Mouse (Mus musculus): ENCODE results near the gene Srp72. TPM values are rescaled to one million over a fixed set of nuclear protein-coding genes. Genes with fewer than 3 reads are reported as not detected.
A peak's percentile ranks its signal among the peaks of the same experiment; 100 is the strongest.

Srp72 gene
- polyA plus RNA-seq (2016; fragmentation: Nextera tagmentation; extraction: Ambion mirVana), result 74.4 and 75.0 TPM in 2 replicates

GRCm38 (mm10) chr5:76974554-76975285 lies at the start of gene Srp72:
Gene Srp72, plus strand, starts transcription at chr5:76974683.
- ATAC-seq (ENCODE audit: low FRiP score, low read depth), result peak; percentile 94
- Histone ChIP-seq H3K4me3 (peak within 1 kb of the TSS; percentile 85), H3K27ac (peak within 1 kb of the TSS; percentile 66; the same call in 1 of the 2 replicates), H3K9me3 (no peaks in the 10 kb centered on the region), H3K27me3 (replicated peaks) (no peaks in the 10 kb centered on the region), H3K4me2 (replicated peaks) (peak within 1 kb of the TSS; percentile 86), H3K9ac (peak within 1 kb of the TSS; percentile 71), H3K36me3 (peaks cover 21% of the 10 kb centered on the region), H3K4me1 (peaks cover 14% of the 10 kb centered on the region)
- WGBS, result under 1% methylated on average over 60 of the region's 60 CpGs

GRCm38 (mm10) chr5:76928124-76928832 lies 46.2 kb upstream of the Srp72 start:
- H3K27ac ChIP-seq, result no peak overlapping the region
- H3K36me3 ChIP-seq, result peaks cover 33% of the 10 kb centered on the region
- H3K4me1 ChIP-seq, result no peaks in the 10 kb centered on the region
- no peak overlapping the region for H3K9ac ChIP-seq
- WGBS, result 90% methylated on average over 16 of the region's 16 CpGs
- no peak overlapping the region for H3K4me2 ChIP-seq (replicated peaks)
- no peak for ATAC-seq (ENCODE audit: low FRiP score, low read depth)
- 0 out of 2 replicates have a peak, but pooled peaks cover 11% of the 10 kb centered on the region for H3K9me3 ChIP-seq
- no peaks in the 10 kb centered on the region for H3K27me3 ChIP-seq (replicated peaks)
- no peak overlapping the region for H3K4me3 ChIP-seq

GRCm38 (mm10) chr5:76929180-76929877 lies 45.2 kb upstream of the Srp72 start:
- 73% methylated on average over 7 of the region's 7 CpGs for WGBS
- 0 out of 2 replicates have a peak, but pooled peaks cover 11% of the 10 kb centered on the region for H3K9me3 ChIP-seq
- no peak for ATAC-seq (ENCODE audit: low FRiP score, low read depth)
- H3K27me3 ChIP-seq (replicated peaks), result no peaks in the 10 kb centered on the region
- H3K36me3 ChIP-seq, result peaks cover 33% of the 10 kb centered on the region
- H3K4me3 ChIP-seq, result no peak overlapping the region
- H3K4me2 ChIP-seq (replicated peaks), result no peak overlapping the region
- no peaks in the 10 kb centered on the region for H3K4me1 ChIP-seq
- no peak overlapping the region for H3K27ac ChIP-seq
- no peak overlapping the region for H3K9ac ChIP-seq

GRCm38 (mm10) chr5:76939717-76940116 lies 34.8 kb upstream of the Srp72 start:
- Histone ChIP-seq H3K9me3 (no peaks in the 10 kb centered on the region), H3K4me1 (no peaks in the 10 kb centered on the region), H3K4me3 (no peak overlapping the region), H3K4me2 (replicated peaks) (no peak overlapping the region), H3K27me3 (replicated peaks) (no peaks in the 10 kb centered on the region), H3K27ac (no peak overlapping the region), H3K9ac (no peak overlapping the region), H3K36me3 (peaks cover 19% of the 10 kb centered on the region)
- WGBS, result 97% methylated on average over 8 of the region's 8 CpGs
- no peak for ATAC-seq (ENCODE audit: low FRiP score, low read depth)

GRCm38 (mm10) chr5:76941975-76942374 lies 32.5 kb upstream of the Srp72 start:
- Histone ChIP-seq H3K9ac (no peak overlapping the region), H3K4me2 (replicated peaks) (no peak overlapping the region), H3K27ac (no peak overlapping the region), H3K36me3 (peaks cover 19% of the 10 kb centered on the region), H3K4me1 (no peaks in the 10 kb centered on the region), H3K4me3 (no peak overlapping the region), H3K27me3 (replicated peaks) (no peaks in the 10 kb centered on the region), H3K9me3 (no peaks in the 10 kb centered on the region)
- WGBS, result 92% methylated on average over 4 of the region's 4 CpGs
- ATAC-seq (ENCODE audit: low FRiP score, low read depth), result no peak

GRCm38 (mm10) chr5:76942505-76942904 lies 32.0 kb upstream of the Srp72 start:
- H3K4me1 ChIP-seq, result no peaks in the 10 kb centered on the region
- H3K4me3 ChIP-seq, result no peak overlapping the region
- no peaks in the 10 kb centered on the region for H3K9me3 ChIP-seq
- no peak for ATAC-seq (ENCODE audit: low FRiP score, low read depth)
- no peak overlapping the region for H3K9ac ChIP-seq
- H3K27me3 ChIP-seq (replicated peaks), result no peaks in the 10 kb centered on the region
- H3K27ac ChIP-seq, result no peak overlapping the region
- peaks cover 19% of the 10 kb centered on the region for H3K36me3 ChIP-seq
- WGBS, result 90% methylated on average over 4 of the region's 4 CpGs
- H3K4me2 ChIP-seq (replicated peaks), result no peak overlapping the region

GRCm38 (mm10) chr5:76944965-76945677 lies 29.4 kb upstream of the Srp72 start:
- WGBS, result 83% methylated on average over 6 of the region's 6 CpGs
- H3K9me3 ChIP-seq, result no peaks in the 10 kb centered on the region
- H3K9ac ChIP-seq, result no peak overlapping the region
- H3K4me1 ChIP-seq, result peaks cover 8% of the 10 kb centered on the region; the same call in 1 of the 2 replicates
- peaks cover 12% of the 10 kb centered on the region for H3K36me3 ChIP-seq
- no peaks in the 10 kb centered on the region for H3K27me3 ChIP-seq (replicated peaks)
- H3K4me3 ChIP-seq, result no peak overlapping the region
- ATAC-seq (ENCODE audit: low FRiP score, low read depth), result no peak
- no peak overlapping the region for H3K27ac ChIP-seq
- H3K4me2 ChIP-seq (replicated peaks), result no peak overlapping the region

GRCm38 (mm10) chr5:76945678-76946033 lies 28.8 kb upstream of the Srp72 start:
- peaks cover 8% of the 10 kb centered on the region; the same call in 1 of the 2 replicates for H3K4me1 ChIP-seq
- H3K36me3 ChIP-seq, result peaks cover 6% of the 10 kb centered on the region; the same call in 1 of the 2 replicates
- no peak for ATAC-seq (ENCODE audit: low FRiP score, low read depth)
- no peak overlapping the region for H3K4me3 ChIP-seq
- WGBS, result 83% methylated on average over 2 of the region's 2 CpGs
- no peak overlapping the region for H3K27ac ChIP-seq
- no peaks in the 10 kb centered on the region for H3K27me3 ChIP-seq (replicated peaks)
- H3K9ac ChIP-seq, result no peak overlapping the region
- H3K4me2 ChIP-seq (replicated peaks), result no peak overlapping the region
- no peaks in the 10 kb centered on the region for H3K9me3 ChIP-seq

- no peak overlapping the region for H3K27ac ChIP-seq
- H3K27me3 ChIP-seq (replicated peaks), result no peaks in the 10 kb centered on the region
- no peak overlapping the region for H3K4me2 ChIP-seq (replicated peaks)
- 0 out of 2 replicates have a peak, but pooled peaks cover 5% of the 10 kb centered on the region for H3K36me3 ChIP-seq
- no peaks in the 10 kb centered on the region for H3K9me3 ChIP-seq
- peaks cover 8% of the 10 kb centered on the region; the same call in 1 of the 2 replicates for H3K4me1 ChIP-seq
- no peak for ATAC-seq (ENCODE audit: low FRiP score, low read depth)
- 93% methylated on average over 4 of the region's 4 CpGs for WGBS
- H3K9ac ChIP-seq, result no peak overlapping the region
- no peak overlapping the region for H3K4me3 ChIP-seq
Measured at GRCm38 (mm10) chr5:76947142-76947541, 27.3 kb upstream of the Srp72 start.

GRCm38 (mm10) chr5:76947758-76948157 lies 26.7 kb upstream of the Srp72 start:
- ATAC-seq (ENCODE audit: low FRiP score, low read depth), result no peak
- H3K4me2 ChIP-seq (replicated peaks), result no peak overlapping the region
- H3K9ac ChIP-seq, result no peak overlapping the region
- H3K27ac ChIP-seq, result no peak overlapping the region
- H3K4me3 ChIP-seq, result no peak overlapping the region
- 93% methylated on average over 4 of the region's 4 CpGs for WGBS
- H3K27me3 ChIP-seq (replicated peaks), result no peaks in the 10 kb centered on the region
- peaks cover 14% of the 10 kb centered on the region for H3K4me1 ChIP-seq
- no peaks in the 10 kb centered on the region for H3K9me3 ChIP-seq
- H3K36me3 ChIP-seq, result 0 out of 2 replicates have a peak, but pooled peaks cover 4% of the 10 kb centered on the region

- peaks cover 16% of the 10 kb centered on the region for H3K4me1 ChIP-seq
- H3K4me3 ChIP-seq, result peak overlapping the region; percentile 70
- under 1% methylated on average over 24 of the region's 24 CpGs for whole genome bisulfite sequencing
- H3K9me3 ChIP-seq, result no peaks in the 10 kb centered on the region
- H3K9ac ChIP-seq, result peak overlapping the region; percentile 63
- no peak; the same call in 1 of the 2 replicates for ATAC-seq (ENCODE audit: low FRiP score, low read depth)
- peak overlapping the region; percentile 83 for H3K4me2 ChIP-seq (replicated peaks)
- 0 out of 2 replicates have a peak overlapping the region, but pooled peaks have one; percentile 53 for H3K27ac ChIP-seq
- no peaks in the 10 kb centered on the region; the same call in 1 of the 2 replicates for H3K36me3 ChIP-seq
- no peaks in the 10 kb centered on the region for H3K27me3 ChIP-seq (replicated peaks)
Measured at GRCm38 (mm10) chr5:76950343-76951105, 24.0 kb upstream of the Srp72 start.

All from neural tube, embryonic 12.5 days (tissue).